Mouse (Mus musculus) Patski (cell line): ENCODE measurements around the gene Olfr1131. TPM values are rescaled to one million over a fixed set of nuclear protein-coding genes. Genes with fewer than 3 reads are reported as not detected.
"Not testable (repeated sequence)": the region's sequence is repeated elsewhere in the genome, so short reads cannot be mapped to it uniquely, and the experiment has no call there.

Experiments
- ATAC-seq: fragments of 100-300 bp; one replicate; pipeline ENCODE4 v1.8.0; 2021
- CTCF ChIA-PET: fragments of 350-600 bp; sonication (Branson Sonifier 250); formaldehyde crosslinking; loops from one replicate; lab custom pipeline; 2022; ENCODE audit warnings: inconsistent platforms; lab: Charles Lee
- POLR2A ChIA-PET: fragments of 350-600 bp; sonication (Branson Sonifier 250); formaldehyde crosslinking; loops from one replicate; lab custom pipeline; 2022; ENCODE audit warnings: antibody characterized with exemption, inconsistent platforms; lab: Charles Lee
- DNase-seq: peaks from one replicate; pipeline ENCODE4 v3.0.0-alpha.2; 2011; ENCODE audit warnings: low read depth, low spot score
- H3K27me3 ChIP-seq: fragments of 371-371 bp; one replicate; pipeline ENCODE4 v1.5.1; 2021
- CTCF ChIP-seq: fragments of 100-300 bp; IDR thresholded peaks from one replicate; pipeline ENCODE4 v1.5.1; 2021
- in situ Hi-C: fragments of 300-500 bp; cut with MboI; formaldehyde crosslinking; loops from 3 replicates; pipeline ENCODE4 v1.11.1; 2018; ENCODE audit warnings: low pct_unique_long_range_greater_than_20kb, mixed read lengths
- polyA plus RNA-seq: library from polyadenylated mRNA; unstranded; gene quantifications from one replicate; pipeline ENCODE4 v1.2.3, GENCODE M21; 2021

Gene Olfr1131
- not detected for polyA plus RNA-seq

GRCm38 (mm10) chr2:87626804-87627203 lies at the start of gene Olfr1131:
Gene Olfr1131 (plus strand): TSS chr2:87627104.
- DNase-seq (no peak), ATAC-seq (no peak)
- in situ Hi-C loops, result no loop called here
- TF ChIP-seq CTCF, result no peak
- CTCF ChIA-PET, result no interaction called here
- POLR2A ChIA-PET, result no interaction called here
- H3K27me3 ChIP-seq, result no peaks in the 10 kb centered on the region

GRCm38 (mm10) chr2:87605912-87606311 lies 21.0 kb upstream of the Olfr1131 start, which contains the start of gene Olfr1130:
Gene Olfr1130 (plus strand): TSS chr2:87606212.
- DNase-seq, POLR2A ChIA-PET, in situ Hi-C loops, CTCF ChIA-PET, ATAC-seq, H3K27me3 ChIP-seq: not testable (repeated sequence)

- no peak for DNase-seq
- in situ Hi-C loops, result no loop called here
- POLR2A ChIA-PET, result no interaction called here
- no peaks in the 10 kb centered on the region for H3K27me3 ChIP-seq
- CTCF ChIA-PET, result no interaction called here
- no peak for ATAC-seq
- no peak for TF ChIP-seq CTCF
These were observed 10.5 kb downstream of the Olfr1131 start, which contains the start of gene Olfr1132 for GRCm38 (mm10) chr2:87637435-87637834. Gene Olfr1132 (minus strand): TSS chr2:87637535.

GRCm38 (mm10) chr2:87642441-87642840 lies 15.5 kb downstream of the Olfr1131 start:
- ATAC-seq (no peak), DNase-seq (no peak)
- in situ Hi-C loops, result no loop called here
- TF ChIP-seq CTCF, result no peak
- no peaks in the 10 kb centered on the region for H3K27me3 ChIP-seq
- ChIA-PET CTCF (no interaction called here), POLR2A (no interaction called here)

- in situ Hi-C loops, result no loop called here
- ATAC-seq, result no peak
- POLR2A ChIA-PET, result no interaction called here
These were observed 20.4 kb downstream of the Olfr1131 start, which contains the start of gene Olfr1133 for GRCm38 (mm10) chr2:87647274-87647673. Gene Olfr1133 (minus strand): TSS chr2:87647374.

GRCm38 (mm10) chr2:87658360-87658759 lies 31.5 kb downstream of the Olfr1131 start, which contains the start of gene Olfr1134:
Gene Olfr1134 (minus strand): TSS chr2:87658460.
- in situ Hi-C loops, result no loop called here
- DNase-seq (no peak), ATAC-seq (no peak)
- CTCF ChIA-PET, result no interaction called here
- POLR2A ChIA-PET, result no interaction called here
- TF ChIP-seq CTCF, result no peak
- H3K27me3 ChIP-seq, result no peaks in the 10 kb centered on the region

More at GRCm38 (mm10) chr2:87647274-87647673, 20.4 kb downstream of the Olfr1131 start, which contains the start of gene Olfr1133:
- TF ChIP-seq CTCF, result no peak
- no peaks in the 10 kb centered on the region for H3K27me3 ChIP-seq
- no peak for DNase-seq
- CTCF ChIA-PET, result no interaction called here

- DNase-seq, result no peak
- POLR2A ChIA-PET, result no interaction called here
- CTCF ChIA-PET, result no interaction called here
- in situ Hi-C loops, result no loop called here
- TF ChIP-seq CTCF, result no peak
- ATAC-seq, result no peak
- H3K27me3 ChIP-seq, result no peaks in the 10 kb centered on the region
These were observed 46.7 kb downstream of the Olfr1131 start, which contains the start of gene Olfr1135 for GRCm38 (mm10) chr2:87673564-87673963. Gene Olfr1135 (minus strand): TSS chr2:87673664.

Other genes with a start within 250 kb of the Olfr1131 start
- gene Olfr1122, start 241.3 kb upstream of the Olfr1131 start, polyA plus RNA-seq, result not detected
- gene Olfr1123, start 210.5 kb upstream of the Olfr1131 start, polyA plus RNA-seq, result not detected
- not detected for gene Olfr1124, start 196.8 kb upstream of the Olfr1131 start, polyA plus RNA-seq
- gene Olfr1126, start 173.1 kb upstream of the Olfr1131 start, polyA plus RNA-seq, result not detected
- not detected for gene Pramel7, start 130.0 kb upstream of the Olfr1131 start, polyA plus RNA-seq
- gene Pramel6, start 120.5 kb upstream of the Olfr1131 start, polyA plus RNA-seq, result not detected
- gene Olfr153, start 95.3 kb upstream of the Olfr1131 start, polyA plus RNA-seq, result not detected
- not detected for gene Olfr1128, start 81.6 kb upstream of the Olfr1131 start, polyA plus RNA-seq
- not detected for gene Olfr1129, start 53.2 kb upstream of the Olfr1131 start, polyA plus RNA-seq
- gene Olfr1130, start 20.9 kb upstream of the Olfr1131 start, polyA plus RNA-seq, result not detected
- not detected for gene Olfr1132, start 10.4 kb downstream of the Olfr1131 start, polyA plus RNA-seq
- gene Olfr1133, start 20.3 kb downstream of the Olfr1131 start, polyA plus RNA-seq, result not detected
- not detected for gene Olfr1134, start 31.4 kb downstream of the Olfr1131 start, polyA plus RNA-seq
- not detected for gene Olfr1135, start 46.6 kb downstream of the Olfr1131 start, polyA plus RNA-seq
- not detected for gene Olfr1136, start 66.8 kb downstream of the Olfr1131 start, polyA plus RNA-seq
- gene Olfr1137, start 86.1 kb downstream of the Olfr1131 start, polyA plus RNA-seq, result not detected
- gene Olfr1138, start 112.9 kb downstream of the Olfr1131 start, polyA plus RNA-seq, result not detected
- gene Olfr1140, start 116.6 kb downstream of the Olfr1131 start, polyA plus RNA-seq, result not detected
- not detected for gene Olfr1141, start 126.9 kb downstream of the Olfr1131 start, polyA plus RNA-seq
- gene Olfr152, start 152.4 kb downstream of the Olfr1131 start, polyA plus RNA-seq, result not detected
- not detected for gene Olfr1143, start 173.5 kb downstream of the Olfr1131 start, polyA plus RNA-seq
- not detected for gene Olfr1145, start 182.7 kb downstream of the Olfr1131 start, polyA plus RNA-seq
- gene Olfr1148, start 203.4 kb downstream of the Olfr1131 start, polyA plus RNA-seq, result not detected
- gene Olfr1150-ps1, start 216.9 kb downstream of the Olfr1131 start, polyA plus RNA-seq, result not detected
- gene Olfr1151, start 228.8 kb downstream of the Olfr1131 start, polyA plus RNA-seq, result not detected
- gene Olfr1152, start 239.4 kb downstream of the Olfr1131 start, polyA plus RNA-seq, result 0.01 TPM